Mouse (Mus musculus): ENCODE measurements around the gene Dnmt1.

Gene Dnmt1

GRCm38 (mm10) chr9:20887191-20887590 is 72.5 kb downstream of the Dnmt1 start:
- DNase-seq (ENCODE audit: low read depth, low spot score) = no peak

GRCm38 (mm10) chr9:20886563-20886962 is 73.1 kb downstream of the Dnmt1 start:
- no peak for DNase-seq (ENCODE audit: low read depth, low spot score)

- no peak for DNase-seq (ENCODE audit: low read depth, low spot score)
Observed at GRCm38 (mm10) chr9:20879097-20879792, 80.4 kb downstream of the Dnmt1 start, which contains the start of gene Angptl6. Gene Angptl6 (minus strand): TSS chr9:20879727.

- no peak for DNase-seq (ENCODE audit: low read depth, low spot score)
Observed at GRCm38 (mm10) chr9:20878710-20879065, 81.0 kb downstream of the Dnmt1 start.

GRCm38 (mm10) chr9:20878041-20878709 is 81.5 kb downstream of the Dnmt1 start:
- peak; percentile 100 for DNase-seq (ENCODE audit: low read depth, low spot score)

GRCm38 (mm10) chr9:20877118-20878040 is 82.3 kb downstream of the Dnmt1 start:
- no peak for DNase-seq (ENCODE audit: low read depth, low spot score)

- DNase-seq (ENCODE audit: low read depth, low spot score) = no peak
Observed at GRCm38 (mm10) chr9:20876318-20877117, 83.2 kb downstream of the Dnmt1 start.

GRCm38 (mm10) chr9:20875021-20875790 is 84.5 kb downstream of the Dnmt1 start:
- no peak for DNase-seq (ENCODE audit: low read depth, low spot score)

- no peak for DNase-seq (ENCODE audit: low read depth, low spot score)
Observed at GRCm38 (mm10) chr9:20873521-20873920, 86.2 kb downstream of the Dnmt1 start.

GRCm38 (mm10) chr9:20872991-20873390 is 86.7 kb downstream of the Dnmt1 start:
- no peak for DNase-seq (ENCODE audit: low read depth, low spot score)

- no peak for DNase-seq (ENCODE audit: low read depth, low spot score)
Observed at GRCm38 (mm10) chr9:20870211-20871173, 89.2 kb downstream of the Dnmt1 start.

- DNase-seq (ENCODE audit: low read depth, low spot score) = no peak
Observed at GRCm38 (mm10) chr9:20869246-20869645, 90.4 kb downstream of the Dnmt1 start.

GRCm38 (mm10) chr9:20868448-20869001 is 91.2 kb downstream of the Dnmt1 start, which contains the start of gene A230050P20Rik:
Gene A230050P20Rik (plus strand): TSS chr9:20868642.
- no peak for DNase-seq (ENCODE audit: low read depth, low spot score)

- no peak for DNase-seq (ENCODE audit: low read depth, low spot score)
Observed at GRCm38 (mm10) chr9:20866879-20867278, 92.8 kb downstream of the Dnmt1 start.

GRCm38 (mm10) chr9:20862225-20862624 is 97.5 kb downstream of the Dnmt1 start:
- DNase-seq (ENCODE audit: low read depth, low spot score) = no peak

- no peak for DNase-seq (ENCODE audit: low read depth, low spot score)
Observed at GRCm38 (mm10) chr9:20861821-20862220, 97.9 kb downstream of the Dnmt1 start.

- no peak for DNase-seq (ENCODE audit: low read depth, low spot score)
Observed at GRCm38 (mm10) chr9:20859926-20860325, 99.8 kb downstream of the Dnmt1 start.
